Mouse (Mus musculus): Measurements from ENCODE around the gene Fcnb. TPM values are rescaled to one million over a fixed set of nuclear protein-coding genes. Genes with fewer than 3 reads are reported as not detected.

Fcnb gene
- polyA plus RNA-seq, 1 experiment, result not detected

DNA sequence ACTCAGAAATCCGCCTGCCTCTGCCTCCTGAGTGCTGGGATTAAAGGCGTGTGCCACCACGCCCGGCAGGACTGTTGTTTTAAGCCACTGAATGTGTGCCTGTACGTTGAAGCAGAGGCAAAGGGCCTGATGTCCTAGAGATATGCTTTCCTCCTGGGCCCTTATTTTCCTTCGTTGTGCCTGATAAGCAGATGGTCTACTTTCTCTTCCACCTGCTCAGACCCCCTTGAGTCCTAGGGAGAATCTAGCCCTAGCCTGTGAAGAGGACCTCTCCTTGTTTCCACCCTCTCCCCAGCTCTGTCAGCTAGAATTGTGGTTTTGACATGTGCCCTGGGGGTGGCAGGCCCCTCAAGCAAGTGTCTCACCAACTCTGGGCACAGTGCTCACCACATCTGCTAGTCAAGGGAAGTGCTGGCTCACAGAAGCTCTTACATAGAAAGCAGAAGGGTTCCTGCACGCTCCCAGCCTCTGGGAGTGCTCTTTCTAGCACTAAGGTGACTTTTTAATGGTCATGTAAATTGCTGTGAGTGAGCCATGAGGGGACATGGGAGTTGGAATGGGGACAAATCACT lies 9.0 kb downstream of the Fcnb start:
- WGBS, result 81% methylated on average over 7 of the region's 7 CpGs
- Histone ChIP-seq H3K27me3 (replicated peaks; ENCODE audit: control insufficient read depth, insufficient read depth, low read length) (no peaks in the 10 kb centered on the region), H3K4me1 (ENCODE audit: control insufficient read depth, insufficient read depth, low read length) (no peaks in the 10 kb centered on the region), H3K4me3 (ENCODE audit: insufficient read depth, low read depth, low read length) (no peak overlapping the region), H3K27ac (ENCODE audit: insufficient read depth, low read depth, low read length) (no peak overlapping the region), H3K36me3 (ENCODE audit: control insufficient read depth, insufficient read depth, low read length) (no peaks in the 10 kb centered on the region)
- no peak for DNase-seq
- TF ChIP-seq POLR2A (IDR thresholded peaks at IDR 0.05; ENCODE audit: low read depth, low read length), result no peak

DNA sequence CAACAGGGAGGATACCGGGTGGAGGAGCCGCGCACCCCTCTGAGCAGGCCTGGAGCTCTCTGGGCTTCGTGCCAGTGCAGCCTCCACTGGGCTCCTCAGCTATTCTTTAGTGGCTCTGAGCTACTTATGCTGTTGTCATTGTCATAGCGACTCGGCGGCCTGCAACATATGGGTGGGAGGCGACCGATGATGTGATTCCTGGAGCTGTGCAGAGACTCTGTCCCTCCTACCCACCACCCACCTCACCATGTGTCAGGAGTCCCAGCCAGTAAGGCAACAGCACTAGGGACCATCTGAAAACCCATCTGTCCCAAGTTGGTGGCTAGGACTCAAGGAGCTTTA lies 16.2 kb downstream of the Fcnb start:
- no peaks in the 10 kb centered on the region; the same call in 1 of the 2 replicates for H3K4me1 ChIP-seq (ENCODE audit: control insufficient read depth, insufficient read depth, low read length)
- WGBS, result 87% methylated on average over 9 of the region's 9 CpGs
- H3K27me3 ChIP-seq (replicated peaks; ENCODE audit: control insufficient read depth, insufficient read depth, low read length), result no peaks in the 10 kb centered on the region

GRCm38 (mm10) chr2:28067821-28068536 lies 16.7 kb downstream of the Fcnb start:
- Histone ChIP-seq H3K4me3 (ENCODE audit: insufficient read depth, low read depth, low read length) (no peak overlapping the region), H3K4me1 (ENCODE audit: control insufficient read depth, insufficient read depth, low read length) (no peaks in the 10 kb centered on the region; the same call in 1 of the 2 replicates), H3K36me3 (ENCODE audit: control insufficient read depth, insufficient read depth, low read length) (no peaks in the 10 kb centered on the region), H3K27ac (ENCODE audit: insufficient read depth, low read depth, low read length) (no peak overlapping the region), H3K27me3 (replicated peaks; ENCODE audit: control insufficient read depth, insufficient read depth, low read length) (no peaks in the 10 kb centered on the region)
- no peak for DNase-seq
- 94% methylated on average over 2 of the region's 2 CpGs for WGBS
- TF ChIP-seq POLR2A (IDR thresholded peaks at IDR 0.05; ENCODE audit: low read depth, low read length), result no peak
- no peak for TF ChIP-seq CTCF (conservative IDR thresholded peaks at IDR 0.05; ENCODE audit: insufficient read depth, insufficient read length, low read depth, low read length)

More for the DNA sequence above, 16.2 kb downstream of the Fcnb start:
- H3K4me3 ChIP-seq (ENCODE audit: insufficient read depth, low read depth, low read length), result no peak overlapping the region
- H3K27ac ChIP-seq (ENCODE audit: insufficient read depth, low read depth, low read length), result no peak overlapping the region
- no peak for DNase-seq
- H3K36me3 ChIP-seq (ENCODE audit: control insufficient read depth, insufficient read depth, low read length), result no peaks in the 10 kb centered on the region
- TF ChIP-seq CTCF (conservative IDR thresholded peaks at IDR 0.05; ENCODE audit: insufficient read depth, insufficient read length, low read depth, low read length) (no peak), POLR2A (IDR thresholded peaks at IDR 0.05; ENCODE audit: low read depth, low read length) (no peak)

DNA sequence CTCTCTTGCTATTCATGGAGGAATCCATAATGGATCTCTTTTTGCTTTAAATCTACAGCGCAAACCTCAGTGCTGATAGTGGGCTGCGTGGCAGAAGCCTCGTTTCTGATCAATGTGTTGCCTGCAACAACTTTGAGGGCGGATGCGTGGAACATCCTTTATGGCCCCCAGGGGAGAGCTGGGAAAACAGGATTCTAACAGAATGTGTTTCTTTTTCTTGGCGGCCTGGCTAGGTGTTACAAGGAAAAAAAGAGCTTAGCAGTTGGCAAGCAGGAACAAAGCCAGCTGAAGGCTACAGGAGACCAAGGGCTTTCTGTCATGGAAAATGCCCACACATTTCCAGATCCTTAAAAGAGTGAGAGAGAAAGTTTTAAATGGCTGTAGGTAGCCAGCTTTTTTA lies 17.5 kb downstream of the Fcnb start:
- peak; percentile 7 for DNase-seq
- TF ChIP-seq POLR2A (IDR thresholded peaks at IDR 0.05; ENCODE audit: low read depth, low read length), result no peak
- no peak for TF ChIP-seq CTCF (conservative IDR thresholded peaks at IDR 0.05; ENCODE audit: insufficient read depth, insufficient read length, low read depth, low read length)
- 62% methylated on average over 6 of the region's 6 CpGs for WGBS
- no peak overlapping the region for H3K27ac ChIP-seq (ENCODE audit: insufficient read depth, low read depth, low read length)
- H3K4me1 ChIP-seq (ENCODE audit: control insufficient read depth, insufficient read depth, low read length), result no peaks in the 10 kb centered on the region; the same call in 1 of the 2 replicates
- H3K4me3 ChIP-seq (ENCODE audit: insufficient read depth, low read depth, low read length), result no peak overlapping the region
- no peaks in the 10 kb centered on the region for H3K36me3 ChIP-seq (ENCODE audit: control insufficient read depth, insufficient read depth, low read length)
- H3K27me3 ChIP-seq (replicated peaks; ENCODE audit: control insufficient read depth, insufficient read depth, low read length), result no peaks in the 10 kb centered on the region

GRCm38 (mm10) chr2:28066686-28067085 lies 18.0 kb downstream of the Fcnb start:
- Histone ChIP-seq H3K36me3 (ENCODE audit: control insufficient read depth, insufficient read depth, low read length) (no peaks in the 10 kb centered on the region), H3K27ac (ENCODE audit: insufficient read depth, low read depth, low read length) (no peak overlapping the region), H3K4me3 (ENCODE audit: insufficient read depth, low read depth, low read length) (no peak overlapping the region), H3K27me3 (replicated peaks; ENCODE audit: control insufficient read depth, insufficient read depth, low read length) (no peaks in the 10 kb centered on the region), H3K4me1 (ENCODE audit: control insufficient read depth, insufficient read depth, low read length) (no peaks in the 10 kb centered on the region; the same call in 1 of the 2 replicates)
- no peak for DNase-seq
- no peak for TF ChIP-seq POLR2A (IDR thresholded peaks at IDR 0.05; ENCODE audit: low read depth, low read length)
- 75% methylated on average over 5 of the region's 5 CpGs for WGBS

DNA sequence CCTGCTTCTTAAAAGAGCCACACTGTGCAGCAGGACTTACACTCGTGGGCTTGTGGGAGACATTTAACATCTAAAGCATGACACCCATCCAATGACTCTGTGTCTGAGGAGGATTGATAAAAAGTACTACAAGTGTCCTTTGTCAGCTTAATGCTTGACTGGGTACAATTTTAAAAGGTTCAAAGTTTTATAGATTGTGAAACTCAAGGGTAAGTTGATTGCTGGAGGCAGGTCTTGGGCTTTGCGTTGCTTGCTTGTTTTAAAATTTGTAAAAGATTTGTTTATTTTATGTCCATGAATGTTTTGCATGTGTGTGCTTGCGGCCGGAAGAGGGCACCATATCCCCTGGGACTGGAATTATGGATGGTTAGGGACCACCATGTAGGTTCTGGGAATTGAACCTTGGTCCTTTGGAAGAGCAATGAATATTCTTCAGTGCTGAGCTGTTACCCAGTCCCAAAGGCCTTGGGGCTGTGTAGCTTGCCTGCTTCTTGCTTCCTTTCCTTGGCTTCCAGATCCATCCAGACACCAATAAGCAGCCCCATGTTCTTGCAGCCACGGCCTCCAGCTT lies 19.5 kb downstream of the Fcnb start:
- H3K4me3 ChIP-seq (ENCODE audit: insufficient read depth, low read depth, low read length), result no peak overlapping the region
- no peaks in the 10 kb centered on the region; the same call in 1 of the 2 replicates for H3K4me1 ChIP-seq (ENCODE audit: control insufficient read depth, insufficient read depth, low read length)
- no peaks in the 10 kb centered on the region for H3K27me3 ChIP-seq (replicated peaks; ENCODE audit: control insufficient read depth, insufficient read depth, low read length)
- no peak overlapping the region for H3K27ac ChIP-seq (ENCODE audit: insufficient read depth, low read depth, low read length)
- TF ChIP-seq CTCF (conservative IDR thresholded peaks at IDR 0.05; ENCODE audit: insufficient read depth, insufficient read length, low read depth, low read length) (no peak), POLR2A (IDR thresholded peaks at IDR 0.05; ENCODE audit: low read depth, low read length) (no peak)
- DNase-seq, result no peak
- H3K36me3 ChIP-seq (ENCODE audit: control insufficient read depth, insufficient read depth, low read length), result no peaks in the 10 kb centered on the region
- WGBS, result 76% methylated on average over 5 of the region's 5 CpGs

GRCm38 (mm10) chr2:28064339-28065080 lies 20.2 kb downstream of the Fcnb start:
- no peak overlapping the region for H3K27ac ChIP-seq (ENCODE audit: insufficient read depth, low read depth, low read length)
- DNase-seq, result no peak
- TF ChIP-seq POLR2A (IDR thresholded peaks at IDR 0.05; ENCODE audit: low read depth, low read length) (no peak), CTCF (conservative IDR thresholded peaks at IDR 0.05; ENCODE audit: insufficient read depth, insufficient read length, low read depth, low read length) (no peak)
- no peak overlapping the region for H3K4me3 ChIP-seq (ENCODE audit: insufficient read depth, low read depth, low read length)
- no peaks in the 10 kb centered on the region for H3K36me3 ChIP-seq (ENCODE audit: control insufficient read depth, insufficient read depth, low read length)
- no peaks in the 10 kb centered on the region for H3K27me3 ChIP-seq (replicated peaks; ENCODE audit: control insufficient read depth, insufficient read depth, low read length)
- 79% methylated on average over 7 of the region's 7 CpGs for WGBS
- H3K4me1 ChIP-seq (ENCODE audit: control insufficient read depth, insufficient read depth, low read length), result no peaks in the 10 kb centered on the region; the same call in 1 of the 2 replicates
